14 mouse cellular contexts compared by ENCODE assay signal in genomic region chr19:55768246-55768645, GRCm38 (mm10). TPM values are rescaled to one million over a fixed set of nuclear protein-coding genes. Genes with fewer than 3 reads are reported as not detected.
DNase-seq lines count a peak whose midpoint lies in the region; ATAC-seq and TF ChIP-seq lines count a peak whose summit lies in the region.
"Had no signal": no experiment of that assay in that cellular context is flagged by ENCODE, and none has a peak within 500 bp of the region (broad histone marks: within the 10 kb centered on the region; RNA-seq: fewer than 3 reads in every experiment).

No protein-coding gene starts in this region.

- peaks cover 30% of the 10 kb centered on the region for H3K4me1 ChIP-seq in intestine, embryonic 14.5 days (replicated peaks; ENCODE audit: control insufficient read depth, insufficient read depth, low read length)
- no peaks in the 10 kb centered on the region for H3K4me1 ChIP-seq in intestine, postnatal 0 days (replicated peaks; ENCODE audit: control insufficient read depth, insufficient read depth, low read length)

- WGBS in intestine, embryonic 14.5 days: 38% methylated on average over 11 of the region's 11 CpGs
- WGBS in intestine, postnatal 0 days: 68% methylated on average over 11 of the region's 11 CpGs

- H3K27me3 ChIP-seq in intestine, embryonic 14.5 days (replicated peaks; ENCODE audit: control insufficient read depth, insufficient read depth, low read length): no peaks in the 10 kb centered on the region
- no peaks in the 10 kb centered on the region for H3K27me3 ChIP-seq in intestine, postnatal 0 days (replicated peaks; ENCODE audit: control insufficient read depth, insufficient read depth, low read length)

- no peaks in the 10 kb centered on the region for H3K9me3 ChIP-seq in intestine, embryonic 14.5 days (ENCODE audit: control insufficient read depth, low read length)
- H3K9me3 ChIP-seq in intestine, postnatal 0 days (ENCODE audit: control insufficient read depth): no peaks in the 10 kb centered on the region
- H3K9me3 ChIP-seq: liver, embryonic 15.5 days had no signal

- 0 out of 2 replicates have a peak, but pooled peaks cover 10% of the 10 kb centered on the region for H3K36me3 ChIP-seq in intestine, embryonic 14.5 days (ENCODE audit: control insufficient read depth, insufficient read depth, low read length)
- H3K36me3 ChIP-seq in intestine, postnatal 0 days (ENCODE audit: control insufficient read depth, insufficient read depth): no peaks in the 10 kb centered on the region; the same call in 1 of the 2 replicates
- H3K36me3 ChIP-seq: liver, embryonic 15.5 days had no signal

- DNase-seq in intestine, embryonic 14.5 days (ENCODE audit: low spot score): no peak
- peak; percentile 31 to 34 for DNase-seq in B cell, adult 2 months
- DNase-seq in natural killer cell, adult 2 months (ENCODE audit: low spot score in 2 of 2): peak; percentile 19 to 30
- DNase-seq: adrenal gland, postnatal 25 days; cerebellum, postnatal 14 days; heart, adult 2 months; kidney, adult 2 months; right cerebral cortex, postnatal 14 days; thymus, postnatal 4 days had no signal

- H3K4me3 ChIP-seq in intestine, embryonic 14.5 days (ENCODE audit: low read depth, low read length): no peak overlapping the region
- H3K4me3 ChIP-seq in intestine, postnatal 0 days (ENCODE audit: low read depth, low read length): no peak overlapping the region
- H3K4me3 ChIP-seq: heart, adult 2 months; liver, embryonic 15.5 days had no signal

- ATAC-seq in intestine, embryonic 14.5 days (replicated peaks; ENCODE audit: low FRiP score, low TSS enrichment, low read depth): no peak
- no peak for ATAC-seq in intestine, postnatal 0 days
- peak; percentile 32 for ATAC-seq in CD4-positive, CD25-positive, alpha-beta regulatory T cell, adult 4 months
- ATAC-seq in frontal cortex, adult (ENCODE audit: low TSS enrichment): no peak
- ATAC-seq in granulocyte monocyte progenitor cell, adult 5-6 weeks (replicated peaks; ENCODE audit: poor library complexity, severe bottlenecking): no peak

- H3K4me2 ChIP-seq in intestine, embryonic 14.5 days (ENCODE audit: low read length): no peak overlapping the region
- no peak overlapping the region for H3K4me2 ChIP-seq in intestine, postnatal 0 days (replicated peaks; ENCODE audit: low read depth)
- H3K4me2 ChIP-seq: liver, embryonic 15.5 days had no signal

- H3K27ac ChIP-seq in intestine, embryonic 14.5 days (ENCODE audit: low read depth): peak overlapping the region; percentile 30; the same call in 1 of the 2 replicates
- no peak overlapping the region for H3K27ac ChIP-seq in intestine, postnatal 0 days (ENCODE audit: low read depth, low read length)
- H3K27ac ChIP-seq: liver, embryonic 15.5 days had no signal

- H3K9ac ChIP-seq in intestine, embryonic 14.5 days (ENCODE audit: low read length): no peak overlapping the region
- no peak overlapping the region for H3K9ac ChIP-seq in intestine, postnatal 0 days (ENCODE audit: low read depth, low read length)
- H3K9ac ChIP-seq: liver, embryonic 15.5 days had no signal

- TF ChIP-seq CTCF in intestine, postnatal 0 days (IDR thresholded peaks at IDR 0.05; ENCODE audit: low read depth): no peak

RNA-seq across cellular contexts. Expression of gene Tcf7l2, which starts 26.6 kb away (rescaled TPM):
- polyA plus RNA-seq in intestine, embryonic 14.5 days (2014; fragmentation: Nextera tagmentation; extraction: Ambion mirVana): 97.2 and 99.2 TPM in 2 replicates
- 32.4 and 37.4 TPM in 2 replicates for polyA plus RNA-seq in intestine, postnatal 0 days (2015; fragmentation: Nextera tagmentation; extraction: Ambion mirVana)
- polyA plus RNA-seq in CD4-positive, CD25-positive, alpha-beta regulatory T cell, adult 4 months (2017; shearing (Covaris generic)): 1 to 10 TPM; 2.4 to 3.5 TPM
- total RNA-seq in granulocyte monocyte progenitor cell, adult 5-6 weeks (2014; fragmentation: Nextera tagmentation): 9.3 and 11.7 TPM in 2 replicates
- total RNA-seq in granulocyte monocyte progenitor cell, adult 5-6 weeks (2017): 0.73 and 2.9 TPM in 2 replicates
